12 mouse cellular contexts compared by ENCODE assay signal in the genomic region with DNA sequence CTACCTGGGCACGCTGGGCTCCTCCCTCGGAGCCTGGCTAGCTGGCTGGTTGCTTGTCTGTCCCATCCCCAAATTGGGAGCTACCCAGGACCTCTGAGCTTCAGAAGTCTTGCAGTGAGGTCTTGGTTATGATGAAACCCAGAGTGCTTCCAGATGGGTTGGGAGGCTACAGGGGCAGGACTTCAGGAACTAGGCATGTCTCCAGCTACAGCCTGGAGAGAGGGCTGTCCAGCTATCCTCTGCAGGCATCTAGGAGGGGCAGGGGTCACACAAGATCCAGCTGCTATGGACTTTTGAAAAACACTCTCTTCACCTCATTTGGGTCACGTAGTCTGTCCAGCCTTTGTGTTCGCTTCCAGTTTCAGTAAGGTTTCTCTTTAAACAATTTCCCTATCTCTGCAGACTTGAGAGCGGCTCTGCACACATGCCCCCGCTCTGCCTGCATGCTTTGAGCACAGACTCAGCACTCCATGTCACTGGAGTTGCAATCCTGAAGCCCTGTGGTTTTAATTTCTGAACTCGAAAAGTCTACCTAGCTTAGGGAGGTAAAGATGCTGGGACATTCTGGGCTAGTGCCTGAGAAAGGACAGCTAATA. TPM values are rescaled to one million over a fixed set of nuclear protein-coding genes. Genes with fewer than 3 reads are reported as not detected.
DNase-seq lines count a peak whose midpoint lies in the region; ATAC-seq and TF ChIP-seq lines count a peak whose summit lies in the region.
"Had no signal": no experiment of that assay in that cellular context is flagged by ENCODE, and none has a peak within 500 bp of the region (broad histone marks: within the 10 kb centered on the region; RNA-seq: fewer than 3 reads in every experiment).

No protein-coding gene starts in this region.

- H3K36me3 ChIP-seq in stomach, embryonic 14.5 days (ENCODE audit: control insufficient read depth, insufficient read depth, low read length) = peaks cover 28% of the 10 kb centered on the region

- H3K27me3 ChIP-seq in stomach, embryonic 14.5 days (ENCODE audit: control insufficient read depth, insufficient read depth, low read length) = no peaks in the 10 kb centered on the region
- H3K27me3 ChIP-seq: heart, embryonic 15.5 days had no signal

- peak; percentile 57 for DNase-seq in gastrocnemius, adult 2 months
- no peak for DNase-seq in gastrocnemius, postnatal 4 days (ENCODE audit: low spot score in 2 of 2)
- DNase-seq in lung, adult 18-20 months = peak; percentile 42 to 60
- DNase-seq in lung, adult 2 months = no peak
- peak; percentile 36 to 60 for DNase-seq in kidney, postnatal 25 days
- no peak for DNase-seq in testis, postnatal 10 days (ENCODE audit: low spot score)
- no peak for DNase-seq in urinary bladder, postnatal 10 days (ENCODE audit: low spot score)
- DNase-seq: layer of hippocampus, postnatal 36 days; retina, postnatal 1 day had no signal

- ATAC-seq in stomach, embryonic 14.5 days (ENCODE audit: insufficient number of reproducible peaks, insufficient read depth, low FRiP score, low read depth) = no peak
- ATAC-seq: forebrain, embryonic 14.5 days had no signal

- H3K9ac ChIP-seq in stomach, embryonic 14.5 days (replicated peaks; ENCODE audit: low read depth, low read length) = no peak overlapping the region
- H3K9ac ChIP-seq: heart, embryonic 15.5 days had no signal

- H3K27ac ChIP-seq in gastrocnemius, adult 2 months = 0 out of 2 replicates have a peak overlapping the region, but pooled peaks have one; percentile 20
- H3K27ac ChIP-seq in stomach, embryonic 14.5 days (ENCODE audit: low read length) = peak overlapping the region; percentile 27; the same call in 1 of the 2 replicates
- H3K27ac ChIP-seq: heart, embryonic 15.5 days had no signal

- no peak for TF ChIP-seq CTCF in gastrocnemius, adult 2 months (IDR thresholded peaks at IDR 0.05)
- no peak for TF ChIP-seq CTCF in lung, adult 2 months (IDR thresholded peaks at IDR 0.05; ENCODE audit: insufficient read depth, low read length)

- 61% methylated on average over 7 of the region's 7 CpGs for WGBS in lung, adult 2 months
- WGBS in stomach, embryonic 14.5 days = 62% methylated on average over 7 of the region's 7 CpGs

- TF ChIP-seq POLR2A in lung, adult 2 months (IDR thresholded peaks at IDR 0.05; ENCODE audit: borderline replicate concordance, extremely low read depth, low read depth, low read length) = no peak

- H3K4me2 ChIP-seq in stomach, embryonic 14.5 days (replicated peaks; ENCODE audit: low read depth, low read length) = no peak overlapping the region
- H3K4me2 ChIP-seq: heart, embryonic 15.5 days had no signal

- intact Hi-C loops in gastrocnemius, adult 2 months (cut with DNase I) = no loop called here

- H3K4me3 ChIP-seq in gastrocnemius, adult 2 months = no peak overlapping the region
- H3K4me3 ChIP-seq in lung, adult 2 months (replicated peaks; ENCODE audit: extremely low read depth, low read depth, low read length) = no peak overlapping the region
- H3K4me3 ChIP-seq in stomach, embryonic 14.5 days (ENCODE audit: low read depth, low read length) = no peak overlapping the region
- H3K4me3 ChIP-seq: heart, embryonic 15.5 days had no signal

- no peaks in the 10 kb centered on the region for H3K9me3 ChIP-seq in stomach, embryonic 14.5 days (ENCODE audit: control insufficient read depth, low read depth, low read length)
- H3K9me3 ChIP-seq: heart, embryonic 15.5 days had no signal

- no peaks in the 10 kb centered on the region for H3K4me1 ChIP-seq in lung, adult 2 months (ENCODE audit: control insufficient read depth, insufficient read depth, low read length)
- 0 out of 2 replicates have a peak, but pooled peaks cover 3% of the 10 kb centered on the region for H3K4me1 ChIP-seq in stomach, embryonic 14.5 days (ENCODE audit: control insufficient read depth, insufficient read depth, low read length)
- H3K4me1 ChIP-seq: heart, embryonic 15.5 days had no signal

RNA-seq across cellular contexts. Expression of gene Slc25a47, which starts 21.8 kb away (rescaled TPM):
- 1 to 10 TPM; 7.7 to 8.8 TPM for total RNA-seq in gastrocnemius, adult 2 months (2021)
- 10 to 100 TPM in 1 of 2 experiments, 1 to 10 TPM in 1; 8.6 to 10.5 TPM for total RNA-seq in gastrocnemius, postnatal 4 days (2021)
- polyA plus RNA-seq in lung, adult 2 months (2012; rRNA removed) = 13.7 and 14.7 TPM in 2 replicates
- 11.0 and 11.5 TPM in 2 replicates for polyA plus RNA-seq in stomach, embryonic 14.5 days (2014; fragmentation: Nextera tagmentation; extraction: Ambion mirVana)

RNA-seq across cellular contexts. Expression of gene Slc25a29, which starts 22.0 kb away (rescaled TPM):
- 10 to 100 TPM; 11.9 to 12.1 TPM for total RNA-seq in gastrocnemius, adult 2 months (2021)
- total RNA-seq in gastrocnemius, postnatal 4 days (2021) = 1 to 10 TPM; 3.4 to 5.6 TPM
- 15.1 and 19.0 TPM in 2 replicates for polyA plus RNA-seq in lung, adult 2 months (2012; rRNA removed)
- polyA plus RNA-seq in stomach, embryonic 14.5 days (2014; fragmentation: Nextera tagmentation; extraction: Ambion mirVana) = 8.4 and 9.3 TPM in 2 replicates

RNA-seq across cellular contexts. Expression of gene Wdr25, which starts 35.7 kb away (rescaled TPM):
- 1 to 10 TPM; 2.5 to 5.3 TPM for total RNA-seq in gastrocnemius, adult 2 months (2021)
- total RNA-seq in gastrocnemius, postnatal 4 days (2021) = 1 to 10 TPM; 5.1 to 5.8 TPM
- 15.7 and 18.3 TPM in 2 replicates for polyA plus RNA-seq in lung, adult 2 months (2012; rRNA removed)
- polyA plus RNA-seq in stomach, embryonic 14.5 days (2014; fragmentation: Nextera tagmentation; extraction: Ambion mirVana) = 6.8 and 6.9 TPM in 2 replicates

RNA-seq across cellular contexts. Expression of gene Wars, which starts 36.3 kb away (rescaled TPM):
- 10 to 100 TPM; 28.4 to 29.1 TPM for total RNA-seq in gastrocnemius, adult 2 months (2021)
- 10 to 100 TPM; 33.6 to 39.9 TPM for total RNA-seq in gastrocnemius, postnatal 4 days (2021)
- polyA plus RNA-seq in lung, adult 2 months (2012; rRNA removed) = 119 and 127 TPM in 2 replicates
- polyA plus RNA-seq in stomach, embryonic 14.5 days (2014; fragmentation: Nextera tagmentation; extraction: Ambion mirVana) = 94.2 and 100 TPM in 2 replicates

Comparison
In these comparisons a context has a peak if more than half of its experiments do, and no peak if none do; other contexts are left out.
1. DNase-seq: peak in gastrocnemius, adult 2 months (single experiment), lung, adult 18-20 months (2 of 2) and kidney, postnatal 25 days (2 of 2); none in gastrocnemius, postnatal 4 days (0 of 2), lung, adult 2 months (single experiment), testis, postnatal 10 days (single experiment) and urinary bladder, postnatal 10 days (single experiment).